Comparison of ENCODE assay signal across 25 mouse cellular contexts in genomic region chr11:37446626-37447025, GRCm38 (mm10).
DNase-seq lines count a peak whose midpoint lies in the region; ATAC-seq and TF ChIP-seq lines count a peak whose summit lies in the region.
"Had no signal": no experiment of that assay in that cellular context is flagged by ENCODE, and none has a peak within 500 bp of the region (broad histone marks: within the 10 kb centered on the region; RNA-seq: fewer than 3 reads in every experiment).

No protein-coding gene starts in this region.

- H3K4me2 ChIP-seq in midbrain, postnatal 0 days (ENCODE audit: low read depth, low read length, poor library complexity, severe bottlenecking) = no peak overlapping the region
- H3K4me2 ChIP-seq: embryonic facial prominence, embryonic 12.5 days; embryonic facial prominence, embryonic 15.5 days; heart, embryonic 11.5 days; hindbrain, embryonic 12.5 days had no signal

- H3K4me3 ChIP-seq in midbrain, postnatal 0 days (ENCODE audit: low read depth, low read length) = no peak overlapping the region
- H3K4me3 ChIP-seq in midbrain, embryonic 10.5 days = no peak overlapping the region
- H3K4me3 ChIP-seq: embryonic facial prominence, embryonic 12.5 days; embryonic facial prominence, embryonic 15.5 days; gastrocnemius, adult 2 months; hindbrain, embryonic 12.5 days had no signal

- no peaks in the 10 kb centered on the region for H3K4me1 ChIP-seq in midbrain, postnatal 0 days (ENCODE audit: insufficient read depth, low read length)
- H3K4me1 ChIP-seq in midbrain, embryonic 10.5 days = no peaks in the 10 kb centered on the region
- H3K4me1 ChIP-seq: embryonic facial prominence, embryonic 12.5 days; embryonic facial prominence, embryonic 15.5 days; hindbrain, embryonic 12.5 days had no signal

- peak; percentile 3 for DNase-seq in cerebellum, adult 9-10 months
- no peak for DNase-seq in cerebellum, postnatal 4 days (ENCODE audit: low spot score in 2 of 2)
- peak; percentile 31 to 76 for DNase-seq in cerebellum, postnatal 14 days
- DNase-seq in midbrain, postnatal 0 days (ENCODE audit: low spot score) = peak; percentile 18
- DNase-seq in midbrain, embryonic 10.5 days (ENCODE audit: low spot score) = no peak
- no peak for DNase-seq in natural killer cell, adult 2 months (ENCODE audit: low spot score in 2 of 2)
- DNase-seq: adrenal gland, postnatal 14 days; B cell, adult 2 months; forebrain, postnatal 0 days; gastrocnemius, adult 2 months; gastrocnemius, postnatal 14 days; heart, adult 11 months; kidney, adult 18-20 months had no signal

- H3K27ac ChIP-seq in midbrain, postnatal 0 days (ENCODE audit: low read depth, low read length) = no peak overlapping the region
- H3K27ac ChIP-seq in midbrain, embryonic 10.5 days (replicated peaks) = no peak overlapping the region
- H3K27ac ChIP-seq: embryonic facial prominence, embryonic 12.5 days; embryonic facial prominence, embryonic 15.5 days; gastrocnemius, adult 2 months; hindbrain, embryonic 12.5 days had no signal

- H3K36me3 ChIP-seq in midbrain, postnatal 0 days (ENCODE audit: insufficient read depth, low read length) = no peaks in the 10 kb centered on the region
- H3K36me3 ChIP-seq in midbrain, embryonic 10.5 days = no peaks in the 10 kb centered on the region
- H3K36me3 ChIP-seq: embryonic facial prominence, embryonic 12.5 days; embryonic facial prominence, embryonic 15.5 days; G1E; hindbrain, embryonic 12.5 days had no signal

- H3K9ac ChIP-seq in midbrain, postnatal 0 days (replicated peaks; ENCODE audit: low read length, poor library complexity, severe bottlenecking) = no peak overlapping the region
- H3K9ac ChIP-seq: embryonic facial prominence, embryonic 12.5 days; embryonic facial prominence, embryonic 15.5 days; forebrain, postnatal 0 days; hindbrain, embryonic 12.5 days had no signal

- no peaks in the 10 kb centered on the region for H3K9me3 ChIP-seq in midbrain, postnatal 0 days (ENCODE audit: low read length)
- H3K9me3 ChIP-seq in midbrain, embryonic 10.5 days (replicated peaks) = no peaks in the 10 kb centered on the region
- H3K9me3 ChIP-seq: embryonic facial prominence, embryonic 12.5 days; embryonic facial prominence, embryonic 15.5 days; G1E; hindbrain, embryonic 12.5 days had no signal

- H3K27me3 ChIP-seq in midbrain, postnatal 0 days (ENCODE audit: insufficient read depth, low read length) = no peaks in the 10 kb centered on the region
- H3K27me3 ChIP-seq in midbrain, embryonic 10.5 days (ENCODE audit: low read depth, poor library complexity, severe bottlenecking) = no peaks in the 10 kb centered on the region
- H3K27me3 ChIP-seq: CH12.LX; embryonic facial prominence, embryonic 12.5 days; embryonic facial prominence, embryonic 15.5 days; hindbrain, embryonic 12.5 days; Patski had no signal

- WGBS in midbrain, postnatal 0 days = 86% methylated on average over 1 of the region's 1 CpGs
- WGBS in midbrain, embryonic 10.5 days = 92% methylated on average over 1 of the region's 1 CpGs

- no peak for TF ChIP-seq CTCF in midbrain, postnatal 0 days (IDR thresholded peaks at IDR 0.05)

- ATAC-seq in cerebellum, adult (ENCODE audit: insufficient number of reproducible peaks, low FRiP score, low TSS enrichment) = no peak
- ATAC-seq in midbrain, postnatal 0 days (ENCODE audit: low FRiP score) = no peak
- ATAC-seq: forebrain, embryonic 14.5 days; forebrain, postnatal 0 days; hindbrain, embryonic 16.5 days; inflammation-experienced regulatory T-cells, adult 6 months; intestine, embryonic 16.5 days; Patski had no signal

Comparison
In these comparisons a context has a peak if more than half of its experiments do, and no peak if none do; other contexts are left out.
1. DNase-seq: peak in cerebellum, adult 9-10 months (single experiment), cerebellum, postnatal 14 days (2 of 2) and midbrain, postnatal 0 days (single experiment); none in cerebellum, postnatal 4 days (0 of 2), midbrain, embryonic 10.5 days (single experiment) and natural killer cell, adult 2 months (0 of 2).